8 mouse cellular contexts compared by ENCODE assay signal in genomic region chr11:22002783-22003340, GRCm38 (mm10). TPM values are rescaled to one million over a fixed set of nuclear protein-coding genes. Genes with fewer than 3 reads are reported as not detected.
DNase-seq lines count a peak whose midpoint lies in the region; ATAC-seq lines count a peak whose summit lies in the region.

Otx1 (minus strand) TSS chr11:22002897.

- peak within 1 kb of the TSS; percentile 32; the same call in 1 of the 2 replicates for H3K9ac ChIP-seq in kidney, embryonic 15.5 days
- H3K9ac ChIP-seq in midbrain, embryonic 12.5 days (replicated peaks) = peak within 1 kb of the TSS; percentile 93

- peaks cover 56% of the 10 kb centered on the region for H3K4me1 ChIP-seq in kidney, embryonic 15.5 days
- H3K4me1 ChIP-seq in midbrain, embryonic 12.5 days = peaks cover 56% of the 10 kb centered on the region

- under 1% methylated on average over 34 of the region's 34 CpGs for WGBS in kidney, embryonic 15.5 days
- under 1% methylated on average over 34 of the region's 34 CpGs for WGBS in midbrain, embryonic 12.5 days

- H3K4me2 ChIP-seq in kidney, embryonic 15.5 days = peak within 1 kb of the TSS; percentile 92
- H3K4me2 ChIP-seq in midbrain, embryonic 12.5 days (replicated peaks) = peak within 1 kb of the TSS; percentile 83

- 0 out of 2 replicates have a peak, but pooled peaks have one; percentile 11 for ATAC-seq in granulocyte monocyte progenitor cell, adult 5-6 weeks (replicated peaks; ENCODE audit: poor library complexity, severe bottlenecking)
- ATAC-seq in kidney, embryonic 15.5 days (replicated peaks; ENCODE audit: low FRiP score) = no peak
- no peak for ATAC-seq in midbrain, embryonic 12.5 days (ENCODE audit: low FRiP score, low read depth)
- ATAC-seq in monocyte, adult 5-6 weeks (replicated peaks; ENCODE audit: insufficient number of reproducible peaks, low FRiP score, low TSS enrichment, poor library complexity, severe bottlenecking) = no peak

- H3K4me3 ChIP-seq in kidney, embryonic 15.5 days (replicated peaks) = peak within 1 kb of the TSS; percentile 49
- peak within 1 kb of the TSS; percentile 79 for H3K4me3 ChIP-seq in midbrain, embryonic 12.5 days

- peak; percentile 37 for DNase-seq in adrenal gland, adult 2 months
- no peak for DNase-seq in adrenal gland, postnatal 4 days (ENCODE audit: low spot score in 2 of 2)
- peak; percentile 33 for DNase-seq in ovary, postnatal 36 days (ENCODE audit: low spot score)
- DNase-seq in ovary, postnatal 14 days (ENCODE audit: low spot score) = no peak

- H3K36me3 ChIP-seq in kidney, embryonic 15.5 days = no peaks in the 10 kb centered on the region
- H3K36me3 ChIP-seq in midbrain, embryonic 12.5 days = no peaks in the 10 kb centered on the region

- peaks cover 97% of the 10 kb centered on the region for H3K27me3 ChIP-seq in kidney, embryonic 15.5 days
- H3K27me3 ChIP-seq in midbrain, embryonic 12.5 days = peaks cover 48% of the 10 kb centered on the region

- H3K9me3 ChIP-seq in kidney, embryonic 15.5 days (replicated peaks) = no peaks in the 10 kb centered on the region
- no peaks in the 10 kb centered on the region for H3K9me3 ChIP-seq in midbrain, embryonic 12.5 days

- no peak within 1 kb of the TSS for H3K27ac ChIP-seq in kidney, embryonic 15.5 days
- H3K27ac ChIP-seq in midbrain, embryonic 12.5 days (replicated peaks) = peak within 1 kb of the TSS; percentile 96

RNA-seq across cellular contexts. Expression of gene Otx1, which starts in this region (rescaled TPM):
- not detected for total RNA-seq in adrenal gland, adult 2 months (2021)
- not detected in 2 replicates for polyA plus RNA-seq in adrenal gland, adult 2 months (2012; rRNA removed)
- not detected for total RNA-seq in adrenal gland, postnatal 4 days (2021)
- not detected in 2 replicates for total RNA-seq in granulocyte monocyte progenitor cell, adult 5-6 weeks (2014; fragmentation: Nextera tagmentation)
- total RNA-seq in granulocyte monocyte progenitor cell, adult 5-6 weeks (2017) = not detected in 2 replicates
- polyA plus RNA-seq in kidney, embryonic 15.5 days (2015; fragmentation: Nextera tagmentation; extraction: Ambion mirVana) = 0.14 TPM in 1 of 2 replicates, not detected in the other
- polyA plus RNA-seq in midbrain, embryonic 12.5 days (2016; fragmentation: Nextera tagmentation; extraction: Ambion mirVana) = 26.8 and 42.7 TPM in 2 replicates
- total RNA-seq in monocyte, adult 5-6 weeks (2017) = not detected in 3 replicates

Comparison
In these comparisons a context has a peak if more than half of its experiments do, and no peak if none do; other contexts are left out.
1. RNA of gene Otx1 (polyA plus RNA-seq): 26.8 to 42.7 TPM in midbrain, embryonic 12.5 days; 0.14 TPM in kidney, embryonic 15.5 days and not detected in adrenal gland, adult 2 months; every median in the first group is over 10 times any median in the second.
2. Peak in DNase-seq in adrenal gland, adult 2 months; RNA of the gene not detected or under 1 TPM.
3. Peak in ATAC-seq in granulocyte monocyte progenitor cell, adult 5-6 weeks; RNA of the gene not detected or under 1 TPM.